Mouse (Mus musculus) yolk sac, embryonic 10.5 days (tissue): ENCODE results near the gene Ccdc33.
A peak's percentile ranks its signal among the peaks of the same experiment; 100 is the strongest.

Experiments
- DNase-seq: peaks from one replicate; pipeline ENCODE4 v3.0.0-alpha.2; 2017; ENCODE audit warnings: low spot score

Ccdc33 gene

GRCm38 (mm10) chr9:58129508-58129907 is 10.9 kb upstream of the Ccdc33 start:
- no peak for DNase-seq

- DNase-seq: peak; percentile 33
Measured at GRCm38 (mm10) chr9:58128926-58129413, 10.3 kb upstream of the Ccdc33 start.

GRCm38 (mm10) chr9:58125811-58126210 is 7.2 kb upstream of the Ccdc33 start:
- DNase-seq: no peak

GRCm38 (mm10) chr9:58125085-58125484 is 6.5 kb upstream of the Ccdc33 start:
- DNase-seq: no peak

GRCm38 (mm10) chr9:58116024-58116651 is 2.5 kb downstream of the Ccdc33 start:
- DNase-seq: peak; percentile 64

GRCm38 (mm10) chr9:58115297-58115925 is 3.2 kb downstream of the Ccdc33 start:
- DNase-seq: no peak

GRCm38 (mm10) chr9:58114019-58114418 is 4.6 kb downstream of the Ccdc33 start:
- DNase-seq: no peak

- DNase-seq: no peak
Measured at GRCm38 (mm10) chr9:58113279-58113884, 5.2 kb downstream of the Ccdc33 start.

- DNase-seq: no peak
Measured at GRCm38 (mm10) chr9:58112866-58113278, 5.8 kb downstream of the Ccdc33 start.

- DNase-seq: no peak
Measured at GRCm38 (mm10) chr9:58112321-58112751, 6.3 kb downstream of the Ccdc33 start.

GRCm38 (mm10) chr9:58111431-58111830 is 7.2 kb downstream of the Ccdc33 start:
- no peak for DNase-seq

- no peak for DNase-seq
Measured at GRCm38 (mm10) chr9:58110787-58111186, 7.8 kb downstream of the Ccdc33 start.

GRCm38 (mm10) chr9:58107494-58107893 is 11.1 kb downstream of the Ccdc33 start:
- DNase-seq: no peak

GRCm38 (mm10) chr9:58105595-58106169 is 12.9 kb downstream of the Ccdc33 start:
- peak; percentile 57 for DNase-seq

GRCm38 (mm10) chr9:58103647-58104046 is 15.0 kb downstream of the Ccdc33 start:
- DNase-seq: no peak

- DNase-seq: no peak
Measured at GRCm38 (mm10) chr9:58102013-58102412, 16.6 kb downstream of the Ccdc33 start.

GRCm38 (mm10) chr9:58099836-58100565 is 18.6 kb downstream of the Ccdc33 start:
- DNase-seq: no peak

GRCm38 (mm10) chr9:58096629-58097301 is 21.9 kb downstream of the Ccdc33 start:
- no peak for DNase-seq

- no peak for DNase-seq
Measured at GRCm38 (mm10) chr9:58095977-58096376, 22.6 kb downstream of the Ccdc33 start.

- no peak for DNase-seq
Measured at GRCm38 (mm10) chr9:58093776-58094175, 24.8 kb downstream of the Ccdc33 start.

GRCm38 (mm10) chr9:58092581-58093269 is 25.9 kb downstream of the Ccdc33 start:
- DNase-seq: no peak
